Mouse (Mus musculus): ENCODE measurements around the gene Robo1. TPM values are rescaled to one million over a fixed set of nuclear protein-coding genes. Genes with fewer than 3 reads are reported as not detected.

Gene Robo1
- polyA plus RNA-seq, 1 experiment from 2014 or later, result 40.1 TPM

DNA sequence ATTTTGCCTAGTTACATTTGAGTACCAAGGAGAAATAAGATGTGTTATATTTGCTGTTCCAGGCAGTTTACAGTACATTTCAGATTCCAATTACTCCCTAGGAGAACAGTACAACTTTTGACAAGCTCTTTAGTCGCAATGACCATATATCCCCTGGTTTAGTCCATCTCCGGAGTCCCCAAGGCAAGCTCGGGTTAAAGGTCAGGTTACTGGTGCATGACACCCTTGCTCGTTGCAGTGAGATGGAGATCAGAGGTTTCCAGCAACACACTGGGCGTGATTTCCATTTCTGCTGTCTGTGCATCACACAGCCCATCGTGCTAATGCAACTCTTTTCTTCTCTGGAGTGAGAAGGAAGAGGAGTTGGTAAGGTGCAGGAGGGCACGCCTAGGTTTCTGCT lies 464.9 kb downstream of the Robo1 start:
- DNase-seq (ENCODE audit: low spot score) (no peak), ATAC-seq (ENCODE audit: insufficient number of reproducible peaks, low FRiP score, low TSS enrichment, low read depth) (no peak)
- 49% methylated on average over 7 of the region's 7 CpGs for WGBS
- Histone ChIP-seq H3K27me3 (ENCODE audit: control insufficient read depth, insufficient read depth, low read length) (no peaks in the 10 kb centered on the region), H3K27ac (replicated peaks; ENCODE audit: low read depth, low read length) (no peak overlapping the region), H3K36me3 (ENCODE audit: control insufficient read depth, insufficient read depth, low read length) (no peaks in the 10 kb centered on the region), H3K4me3 (ENCODE audit: low read depth, low read length) (no peak overlapping the region), H3K4me1 (ENCODE audit: control insufficient read depth, insufficient read depth, low read length) (no peaks in the 10 kb centered on the region), H3K9ac (ENCODE audit: low read length) (no peak overlapping the region), H3K4me2 (ENCODE audit: low read depth, severe bottlenecking) (no peak overlapping the region), H3K9me3 (ENCODE audit: control insufficient read depth, low read length) (no peaks in the 10 kb centered on the region)

DNA sequence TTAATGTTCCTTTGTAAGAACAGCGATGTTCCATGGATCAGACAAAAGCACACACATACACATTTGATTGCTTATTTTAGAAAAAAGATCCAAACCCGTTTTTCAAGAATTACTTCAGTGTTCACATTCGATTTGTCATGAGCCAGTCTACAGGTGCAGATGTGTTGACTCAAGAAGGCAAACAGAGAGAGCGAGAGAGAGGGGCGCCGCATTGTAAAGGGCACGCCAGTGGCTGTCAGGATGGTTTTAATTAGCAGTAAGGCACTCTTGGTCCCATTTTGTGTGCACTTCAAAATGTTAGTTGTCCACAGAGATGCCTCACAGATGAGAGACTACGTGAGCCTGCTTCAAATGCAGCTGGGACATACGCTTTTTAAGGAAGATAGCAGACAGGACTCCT lies 470.4 kb downstream of the Robo1 start:
- Histone ChIP-seq H3K4me2 (ENCODE audit: low read depth, severe bottlenecking) (no peak overlapping the region), H3K9me3 (ENCODE audit: control insufficient read depth, low read length) (no peaks in the 10 kb centered on the region), H3K36me3 (ENCODE audit: control insufficient read depth, insufficient read depth, low read length) (no peaks in the 10 kb centered on the region), H3K4me1 (ENCODE audit: control insufficient read depth, insufficient read depth, low read length) (no peaks in the 10 kb centered on the region), H3K9ac (ENCODE audit: low read length) (no peak overlapping the region), H3K4me3 (ENCODE audit: low read depth, low read length) (no peak overlapping the region), H3K27ac (replicated peaks; ENCODE audit: low read depth, low read length) (no peak overlapping the region), H3K27me3 (ENCODE audit: control insufficient read depth, insufficient read depth, low read length) (no peaks in the 10 kb centered on the region)
- WGBS, result 28% methylated on average over 9 of the region's 9 CpGs
- DNase-seq (ENCODE audit: low spot score) (peak; percentile 49), ATAC-seq (ENCODE audit: insufficient number of reproducible peaks, low FRiP score, low TSS enrichment, low read depth) (no peak)

GRCm38 (mm10) chr16:72782171-72782570 lies 474.1 kb downstream of the Robo1 start:
- 94% methylated on average over 6 of the region's 6 CpGs for WGBS

GRCm38 (mm10) chr16:72786079-72786478 lies 478.0 kb downstream of the Robo1 start:
- Histone ChIP-seq H3K4me1 (ENCODE audit: control insufficient read depth, insufficient read depth, low read length) (no peaks in the 10 kb centered on the region), H3K9me3 (ENCODE audit: control insufficient read depth, low read length) (no peaks in the 10 kb centered on the region), H3K36me3 (ENCODE audit: control insufficient read depth, insufficient read depth, low read length) (no peaks in the 10 kb centered on the region), H3K27me3 (ENCODE audit: control insufficient read depth, insufficient read depth, low read length) (no peaks in the 10 kb centered on the region), H3K4me2 (ENCODE audit: low read depth, severe bottlenecking) (no peak overlapping the region), H3K4me3 (ENCODE audit: low read depth, low read length) (no peak overlapping the region), H3K27ac (replicated peaks; ENCODE audit: low read depth, low read length) (no peak overlapping the region), H3K9ac (ENCODE audit: low read length) (no peak overlapping the region)
- no peak for ATAC-seq (ENCODE audit: insufficient number of reproducible peaks, low FRiP score, low TSS enrichment, low read depth)
- DNase-seq (ENCODE audit: low spot score), result no peak
- WGBS, result 94% methylated on average over 6 of the region's 6 CpGs

More at GRCm38 (mm10) chr16:72782171-72782570, 474.1 kb downstream of the Robo1 start:
- H3K4me2 ChIP-seq (ENCODE audit: low read depth, severe bottlenecking), result no peak overlapping the region
- no peak for ATAC-seq (ENCODE audit: insufficient number of reproducible peaks, low FRiP score, low TSS enrichment, low read depth)
- no peak overlapping the region for H3K9ac ChIP-seq (ENCODE audit: low read length)
- no peaks in the 10 kb centered on the region for H3K36me3 ChIP-seq (ENCODE audit: control insufficient read depth, insufficient read depth, low read length)
- no peak overlapping the region for H3K4me3 ChIP-seq (ENCODE audit: low read depth, low read length)
- no peak overlapping the region for H3K27ac ChIP-seq (replicated peaks; ENCODE audit: low read depth, low read length)
- H3K27me3 ChIP-seq (ENCODE audit: control insufficient read depth, insufficient read depth, low read length), result no peaks in the 10 kb centered on the region
- no peak for DNase-seq (ENCODE audit: low spot score)
- H3K4me1 ChIP-seq (ENCODE audit: control insufficient read depth, insufficient read depth, low read length), result no peaks in the 10 kb centered on the region
- H3K9me3 ChIP-seq (ENCODE audit: control insufficient read depth, low read length), result no peaks in the 10 kb centered on the region

- 82% methylated on average over 5 of the region's 5 CpGs for WGBS
- H3K27me3 ChIP-seq (ENCODE audit: control insufficient read depth, insufficient read depth, low read length), result no peaks in the 10 kb centered on the region
- no peaks in the 10 kb centered on the region for H3K9me3 ChIP-seq (ENCODE audit: control insufficient read depth, low read length)
- no peak overlapping the region for H3K4me3 ChIP-seq (ENCODE audit: low read depth, low read length)
- H3K36me3 ChIP-seq (ENCODE audit: control insufficient read depth, insufficient read depth, low read length), result no peaks in the 10 kb centered on the region
- H3K4me1 ChIP-seq (ENCODE audit: control insufficient read depth, insufficient read depth, low read length), result no peaks in the 10 kb centered on the region
- no peak for DNase-seq (ENCODE audit: low spot score)
- H3K27ac ChIP-seq (replicated peaks; ENCODE audit: low read depth, low read length), result no peak overlapping the region
- ATAC-seq (ENCODE audit: insufficient number of reproducible peaks, low FRiP score, low TSS enrichment, low read depth), result no peak
- no peak overlapping the region for H3K4me2 ChIP-seq (ENCODE audit: low read depth, severe bottlenecking)
- no peak overlapping the region for H3K9ac ChIP-seq (ENCODE audit: low read length)
Observed at GRCm38 (mm10) chr16:72786636-72787035, 478.5 kb downstream of the Robo1 start.

- Histone ChIP-seq H3K36me3 (ENCODE audit: control insufficient read depth, insufficient read depth, low read length) (no peaks in the 10 kb centered on the region), H3K4me2 (ENCODE audit: low read depth, severe bottlenecking) (no peak overlapping the region), H3K4me3 (ENCODE audit: low read depth, low read length) (no peak overlapping the region), H3K9me3 (ENCODE audit: control insufficient read depth, low read length) (no peaks in the 10 kb centered on the region), H3K4me1 (ENCODE audit: control insufficient read depth, insufficient read depth, low read length) (no peaks in the 10 kb centered on the region), H3K27ac (replicated peaks; ENCODE audit: low read depth, low read length) (no peak overlapping the region), H3K9ac (ENCODE audit: low read length) (no peak overlapping the region), H3K27me3 (ENCODE audit: control insufficient read depth, insufficient read depth, low read length) (no peaks in the 10 kb centered on the region)
- 75% methylated on average over 7 of the region's 7 CpGs for WGBS
- DNase-seq (ENCODE audit: low spot score) (no peak), ATAC-seq (ENCODE audit: insufficient number of reproducible peaks, low FRiP score, low TSS enrichment, low read depth) (no peak)
Observed at GRCm38 (mm10) chr16:72788017-72788416, 479.9 kb downstream of the Robo1 start.

GRCm38 (mm10) chr16:72791181-72791705 lies 483.1 kb downstream of the Robo1 start:
- H3K4me3 ChIP-seq (ENCODE audit: low read depth, low read length), result no peak overlapping the region
- no peaks in the 10 kb centered on the region for H3K4me1 ChIP-seq (ENCODE audit: control insufficient read depth, insufficient read depth, low read length)
- no peaks in the 10 kb centered on the region for H3K9me3 ChIP-seq (ENCODE audit: control insufficient read depth, low read length)
- H3K27ac ChIP-seq (replicated peaks; ENCODE audit: low read depth, low read length), result no peak overlapping the region
- ATAC-seq (ENCODE audit: insufficient number of reproducible peaks, low FRiP score, low TSS enrichment, low read depth) (no peak), DNase-seq (ENCODE audit: low spot score) (no peak)
- no peak overlapping the region for H3K9ac ChIP-seq (ENCODE audit: low read length)
- H3K27me3 ChIP-seq (ENCODE audit: control insufficient read depth, insufficient read depth, low read length), result no peaks in the 10 kb centered on the region
- no peaks in the 10 kb centered on the region for H3K36me3 ChIP-seq (ENCODE audit: control insufficient read depth, insufficient read depth, low read length)
- WGBS, result 94% methylated on average over 9 of the region's 9 CpGs
- H3K4me2 ChIP-seq (ENCODE audit: low read depth, severe bottlenecking), result no peak overlapping the region

DNA sequence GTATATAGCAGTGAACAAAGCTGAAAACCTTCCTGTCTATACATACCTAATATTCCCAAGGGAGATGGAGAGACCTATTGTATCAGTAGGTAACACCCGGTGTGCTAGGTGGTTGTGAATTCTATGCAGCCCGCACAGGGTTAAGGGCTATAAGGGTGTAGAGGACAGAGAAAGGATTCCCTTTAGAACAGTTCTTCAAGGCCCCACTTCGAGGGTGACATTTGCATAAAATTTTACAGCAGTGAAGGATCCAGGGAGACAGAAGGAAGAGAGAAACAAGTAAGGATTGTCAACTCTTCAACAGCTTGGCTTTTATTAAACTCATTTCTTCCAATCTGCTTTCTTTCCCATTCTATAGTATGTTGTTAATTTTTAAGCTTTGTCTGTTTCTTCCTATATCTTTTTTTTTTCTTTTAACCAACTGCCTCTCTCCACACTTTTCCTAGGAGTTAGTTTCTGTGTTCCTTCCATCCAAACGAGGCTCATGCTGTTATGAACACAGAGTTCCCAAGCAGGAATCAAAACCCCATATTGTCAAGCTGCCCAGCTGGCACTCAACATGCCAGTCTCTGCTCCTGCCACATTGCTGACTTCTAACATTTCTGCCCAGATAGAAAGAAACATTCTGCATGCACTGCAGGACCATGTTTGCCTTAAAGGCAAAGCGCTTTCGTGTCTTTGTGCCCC lies 486.7 kb downstream of the Robo1 start:
- Histone ChIP-seq H3K36me3 (ENCODE audit: control insufficient read depth, insufficient read depth, low read length) (no peaks in the 10 kb centered on the region), H3K9me3 (ENCODE audit: control insufficient read depth, low read length) (no peaks in the 10 kb centered on the region), H3K27me3 (ENCODE audit: control insufficient read depth, insufficient read depth, low read length) (no peaks in the 10 kb centered on the region), H3K4me1 (ENCODE audit: control insufficient read depth, insufficient read depth, low read length) (peaks cover under 1% of the 10 kb centered on the region; the same call in 1 of the 2 replicates), H3K4me3 (ENCODE audit: low read depth, low read length) (no peak overlapping the region), H3K27ac (replicated peaks; ENCODE audit: low read depth, low read length) (no peak overlapping the region), H3K9ac (ENCODE audit: low read length) (no peak overlapping the region), H3K4me2 (ENCODE audit: low read depth, severe bottlenecking) (no peak overlapping the region)
- no peak for ATAC-seq (ENCODE audit: insufficient number of reproducible peaks, low FRiP score, low TSS enrichment, low read depth)
- 75% methylated on average over 6 of the region's 6 CpGs for WGBS
- DNase-seq (ENCODE audit: low spot score), result no peak

GRCm38 (mm10) chr16:72795379-72795712 lies 487.2 kb downstream of the Robo1 start:
- WGBS, result 71% methylated on average over 1 of the region's 1 CpGs

More at GRCm38 (mm10) chr16:72795379-72795712, 487.2 kb downstream of the Robo1 start:
- DNase-seq (ENCODE audit: low spot score), result no peak
- ATAC-seq (ENCODE audit: insufficient number of reproducible peaks, low FRiP score, low TSS enrichment, low read depth), result no peak
- H3K27me3 ChIP-seq (ENCODE audit: control insufficient read depth, insufficient read depth, low read length), result no peaks in the 10 kb centered on the region
- no peak overlapping the region for H3K4me3 ChIP-seq (ENCODE audit: low read depth, low read length)
- no peak overlapping the region for H3K27ac ChIP-seq (replicated peaks; ENCODE audit: low read depth, low read length)
- H3K4me1 ChIP-seq (ENCODE audit: control insufficient read depth, insufficient read depth, low read length), result peaks cover 5% of the 10 kb centered on the region; the same call in 1 of the 2 replicates
- no peak overlapping the region for H3K9ac ChIP-seq (ENCODE audit: low read length)
- H3K9me3 ChIP-seq (ENCODE audit: control insufficient read depth, low read length), result no peaks in the 10 kb centered on the region
- no peak overlapping the region for H3K4me2 ChIP-seq (ENCODE audit: low read depth, severe bottlenecking)
- H3K36me3 ChIP-seq (ENCODE audit: control insufficient read depth, insufficient read depth, low read length), result no peaks in the 10 kb centered on the region
